Mouse (Mus musculus) cerebellum, adult 2 months (tissue): ENCODE measurements around the gene C2cd2l. TPM values are rescaled to one million over a fixed set of nuclear protein-coding genes. Genes with fewer than 3 reads are reported as not detected.
A peak's percentile ranks its signal among the peaks of the same experiment; 100 is the strongest.
"Not testable (repeated sequence)": the region's sequence is repeated elsewhere in the genome, so short reads cannot be mapped to it uniquely, and the experiment has no call there.

ENCODE experiments used
- DNase-seq, 2 experiments: peaks; one replicate each; pipeline ENCODE4 v3.0.0; 2021
- H3K27ac ChIP-seq: fragments of 200-500 bp; 2 replicates; pipeline ENCODE4 v1.5.1; 2012; ENCODE audit warnings: low read length, control low read depth, inconsistent platforms; ENCODE audit not compliant: insufficient read depth
- H3K27me3 ChIP-seq: fragments of 200-500 bp; 2 replicates; pipeline ENCODE4 v1.6.1; 2012; ENCODE audit warnings: inconsistent platforms, mild to moderate bottlenecking, low read length, moderate library complexity; ENCODE audit not compliant: control insufficient read depth, insufficient read depth
- H3K4me1 ChIP-seq: fragments of 200-500 bp; 2 replicates; pipeline ENCODE4 v1.6.1; 2011; ENCODE audit warnings: low read length; ENCODE audit not compliant: control insufficient read depth, insufficient read depth
- H3K4me3 ChIP-seq: fragments of 200-500 bp; replicated peaks from 2 replicates; pipeline ENCODE3; 2011; ENCODE audit warnings: mild to moderate bottlenecking, low read depth, low read length, control low read depth; ENCODE audit not compliant: insufficient read depth
- CTCF ChIP-seq: fragments of 200-500 bp; IDR thresholded peaks from 2 replicates; pipeline ENCODE4 v1.5.1; 2011; ENCODE audit warnings: low read depth, mild to moderate bottlenecking, control low read depth, low read length, moderate library complexity, borderline replicate concordance; ENCODE audit not compliant: insufficient read depth
- POLR2A ChIP-seq: fragments of 200-500 bp; IDR thresholded peaks from 2 replicates; pipeline ENCODE4 v1.6.1; 2011; ENCODE audit warnings: low read length, control low read depth, borderline replicate concordance; ENCODE audit not compliant: insufficient read depth
- WGBS: fragments of 180-500 bp; shearing (Covaris S2); methylation state at CpG from one replicate; pipeline ENCODE4 v1.1.7; 2018; 5-methylcytosine and 5-hydroxymethylcytosine counted together
- polyA plus RNA-seq: library from polyadenylated mRNA; depleted of rRNA; stranded (reverse); fragments of >200 nt; gene quantifications from 2 replicates; pipeline ENCODE4 v1.2.3, GENCODE M21; 2012

The C2cd2l gene
- polyA plus RNA-seq, 1 experiment: 113 TPM

DNA sequence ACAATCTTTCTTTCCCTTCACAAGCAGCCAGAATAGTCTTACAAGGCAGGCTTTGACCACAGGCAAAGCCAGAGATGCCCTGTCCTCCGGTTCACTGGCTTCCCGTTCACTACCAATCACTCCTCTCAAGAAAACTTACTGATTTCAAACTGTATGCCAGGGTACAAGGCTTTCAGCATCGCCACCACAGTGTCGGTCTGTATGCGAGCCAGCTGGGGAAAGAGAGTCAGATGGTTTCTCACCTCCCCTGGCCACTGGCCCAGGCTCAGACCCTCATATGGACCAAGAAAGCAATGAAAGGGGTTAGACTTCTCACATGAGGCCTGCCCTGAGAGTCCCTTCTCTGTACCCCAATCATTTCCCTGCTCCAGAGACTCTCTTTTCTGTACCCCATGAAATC, 21.4 kb upstream of the C2cd2l start:
- TF ChIP-seq POLR2A: no peak
- TF ChIP-seq CTCF: no peak

GRCm38 (mm10) chr9:44338574-44338973, 18.5 kb upstream of the C2cd2l start:
- WGBS: 76% methylated on average over 5 of the region's 5 CpGs

More for the DNA sequence above, 21.4 kb upstream of the C2cd2l start:
- Histone ChIP-seq H3K4me3 (no peak overlapping the region), H3K27me3 (no peaks in the 10 kb centered on the region), H3K27ac (no peak overlapping the region), H3K4me1 (peaks cover 8% of the 10 kb centered on the region; the same call in 1 of the 2 replicates)
- 74% methylated on average over 5 of the region's 5 CpGs for WGBS
- DNase-seq: no peak

DNA sequence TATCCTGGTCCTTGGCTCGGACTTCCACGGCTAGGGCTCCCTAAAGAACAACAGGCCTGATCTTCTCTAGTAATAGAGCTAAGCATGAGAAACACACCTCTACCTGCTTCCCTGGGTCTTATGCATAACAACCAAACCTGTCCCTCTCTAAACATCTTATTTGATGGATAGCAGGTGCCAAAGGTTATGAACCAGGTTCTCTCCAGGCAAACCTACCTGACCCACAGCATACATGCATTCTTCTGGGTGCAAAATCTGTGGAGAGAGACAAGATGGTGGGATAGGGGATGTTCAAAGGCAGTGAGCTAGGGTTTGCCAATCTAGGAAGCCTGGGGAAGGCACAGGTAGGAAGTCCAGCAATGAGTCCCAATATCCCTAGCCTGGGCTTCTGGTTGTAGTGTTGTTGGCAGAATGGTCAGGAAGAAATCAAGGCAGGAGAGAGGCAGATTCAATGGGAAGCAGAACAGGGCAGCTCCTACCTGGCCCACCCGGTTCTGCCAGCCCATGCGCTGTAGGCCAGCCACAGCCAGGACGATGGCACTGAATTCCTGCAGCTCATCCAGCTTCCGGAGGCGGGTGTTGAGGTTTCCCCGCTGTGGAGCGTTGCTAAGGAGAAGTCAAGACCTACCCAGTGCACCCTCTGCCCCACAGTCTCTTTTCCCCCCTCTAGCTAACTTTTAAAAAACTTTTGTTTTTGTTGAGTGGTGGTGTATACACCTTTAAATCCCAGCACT, 17.5 kb upstream of the C2cd2l start:
- no peak for DNase-seq
- Histone ChIP-seq H3K27me3 (no peaks in the 10 kb centered on the region), H3K4me3 (no peak overlapping the region), H3K4me1 (peaks cover 9% of the 10 kb centered on the region; the same call in 1 of the 2 replicates), H3K27ac (no peak overlapping the region)
- TF ChIP-seq CTCF (no peak), POLR2A (no peak)
- WGBS: 39% methylated on average over 9 of the region's 9 CpGs

More at GRCm38 (mm10) chr9:44338574-44338973, 18.5 kb upstream of the C2cd2l start:
- peaks cover 9% of the 10 kb centered on the region; the same call in 1 of the 2 replicates for H3K4me1 ChIP-seq
- TF ChIP-seq CTCF: no peak
- no peak for TF ChIP-seq POLR2A
- H3K4me3 ChIP-seq: no peak overlapping the region
- DNase-seq: no peak
- no peaks in the 10 kb centered on the region for H3K27me3 ChIP-seq
- H3K27ac ChIP-seq: no peak overlapping the region

DNA sequence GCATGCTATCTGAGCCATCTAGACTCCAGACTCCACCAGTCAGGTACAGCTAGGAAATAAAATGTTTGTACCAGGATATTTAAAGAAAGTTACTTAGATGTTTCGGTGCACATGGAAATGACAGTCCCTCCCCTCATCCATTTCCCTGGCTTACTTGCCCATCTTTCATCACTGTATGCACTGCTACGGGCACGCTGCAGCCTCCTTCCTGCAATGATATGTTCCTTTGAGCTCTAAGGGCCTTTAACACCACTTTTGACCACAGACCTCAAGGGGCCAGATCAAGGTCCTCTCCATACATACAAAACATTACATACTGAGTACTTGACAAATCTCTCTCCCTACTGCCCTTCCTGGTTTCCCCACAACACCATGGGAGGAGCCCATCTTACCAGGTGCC, 16.9 kb upstream of the C2cd2l start:
- Histone ChIP-seq H3K27me3 (no peaks in the 10 kb centered on the region), H3K27ac (no peak overlapping the region), H3K4me3 (no peak overlapping the region), H3K4me1 (peaks cover 7% of the 10 kb centered on the region; the same call in 1 of the 2 replicates)
- TF ChIP-seq POLR2A (no peak), CTCF (no peak)
- WGBS: 48% methylated on average over 3 of the region's 3 CpGs
- no peak for DNase-seq

GRCm38 (mm10) chr9:44336513-44336912, 16.4 kb upstream of the C2cd2l start:
- H3K4me1 ChIP-seq, DNase-seq, H3K27ac ChIP-seq, H3K4me3 ChIP-seq, H3K27me3 ChIP-seq: not testable (repeated sequence)
- WGBS: 16% methylated on average over 4 of the region's 4 CpGs

DNA sequence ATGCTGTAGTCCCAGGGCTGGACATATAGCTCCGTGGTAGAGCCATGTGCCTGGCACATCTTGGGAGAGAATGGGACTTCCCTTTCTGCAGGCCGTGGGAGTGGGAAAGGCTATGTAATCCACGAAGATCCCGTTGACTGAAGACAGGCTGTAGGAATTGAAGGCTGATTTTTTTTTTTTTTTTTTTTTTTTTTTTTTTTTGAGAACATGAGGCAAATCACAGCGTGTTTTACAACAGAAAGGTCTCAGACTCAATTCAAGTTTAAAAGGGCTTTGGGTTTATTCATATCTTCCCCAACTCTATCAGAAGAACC, 16.0 kb upstream of the C2cd2l start:
- Histone ChIP-seq H3K4me3 (peak overlapping the region; percentile 79), H3K27me3 (no peaks in the 10 kb centered on the region), H3K27ac (no peak overlapping the region), H3K4me1 (peaks cover 7% of the 10 kb centered on the region; the same call in 1 of the 2 replicates)
- DNase-seq: no peak
- no peak for TF ChIP-seq POLR2A
- TF ChIP-seq CTCF: no peak
- 4% methylated on average over 5 of the region's 5 CpGs for WGBS

DNA sequence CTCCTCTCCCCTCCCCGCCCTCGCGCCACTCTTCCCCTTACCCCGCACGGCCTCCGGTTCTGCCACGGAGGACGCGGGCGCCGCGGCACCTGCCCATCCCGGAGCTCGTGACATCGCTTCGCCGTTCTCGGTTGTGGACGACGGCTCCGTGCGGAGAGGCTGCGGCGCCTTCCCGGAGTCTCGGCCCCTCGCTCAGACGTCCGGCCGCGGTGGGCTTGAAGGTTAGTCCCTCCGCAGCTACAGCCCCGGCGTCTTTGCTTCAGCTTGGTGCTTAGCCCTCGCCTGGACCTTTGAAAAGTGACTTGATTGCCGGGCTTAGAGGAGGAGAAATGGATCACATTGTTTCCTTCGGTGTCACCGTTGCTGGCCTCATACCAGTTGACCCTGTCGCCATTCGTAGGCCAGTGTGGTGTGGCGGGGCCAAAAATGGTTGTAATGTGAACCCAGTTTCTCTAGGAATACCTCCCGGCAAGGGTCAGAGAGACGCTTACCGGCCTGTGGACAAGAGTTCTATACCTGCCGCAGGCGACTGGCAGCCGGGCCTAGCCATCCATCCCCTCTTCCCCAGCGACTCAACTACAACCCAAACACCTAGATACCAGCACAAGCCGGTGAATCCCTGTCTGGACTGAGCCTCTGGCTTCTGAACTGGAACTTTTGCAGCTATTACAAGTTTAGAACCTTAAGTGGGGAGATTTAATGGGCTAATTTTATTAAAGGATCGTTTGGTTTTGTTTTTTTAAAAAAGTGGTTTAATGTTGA, 15.4 kb upstream of the C2cd2l start:
- peak in 1 of 2 experiments; percentile 39 for DNase-seq
- TF ChIP-seq POLR2A (no peak), CTCF (no peak)
- Histone ChIP-seq H3K4me1 (peaks cover 7% of the 10 kb centered on the region; the same call in 1 of the 2 replicates), H3K27me3 (no peaks in the 10 kb centered on the region), H3K27ac (peak overlapping the region; percentile 72), H3K4me3 (peak overlapping the region; percentile 79)
- WGBS: under 1% methylated on average over 50 of the region's 50 CpGs
